Mouse (Mus musculus) G1E-ER4 (cell line): Measurements from ENCODE around the gene Slc22a20. TPM values are rescaled to one million over a fixed set of nuclear protein-coding genes. Genes with fewer than 3 reads are reported as not detected.

Experiments
- GATA1 ChIP-seq: IDR thresholded peaks from one replicate; pipeline ENCODE4 v1.8.0; 2012; ENCODE audit warnings: low read length, inconsistent platforms
- polyA plus RNA-seq: library from polyadenylated mRNA; stranded (reverse); fragments of >175 nt; gene quantifications from 2 replicates; pipeline ENCODE4 v1.2.3, GENCODE M21; 2012

The Slc22a20 gene
- polyA plus RNA-seq, 1 experiment: not detected

DNA sequence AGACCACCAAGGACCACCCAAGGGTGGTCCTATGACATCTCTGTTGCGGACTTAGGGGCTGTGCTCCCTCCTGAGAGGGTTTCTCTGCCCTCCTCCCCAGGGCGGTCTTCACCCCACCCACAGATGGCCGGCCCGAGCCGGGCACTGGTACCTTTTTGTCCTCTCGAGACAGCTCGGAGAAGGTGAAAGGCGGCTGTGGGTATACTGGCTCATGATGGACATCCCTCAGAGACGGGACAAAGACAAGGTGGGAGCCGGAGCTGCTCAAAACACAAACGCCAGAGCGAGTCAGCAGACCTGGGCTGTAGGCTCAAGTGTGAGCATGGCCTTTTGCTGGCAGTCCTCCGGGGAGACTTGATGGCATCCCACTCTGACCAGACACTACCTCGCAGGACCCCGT, 42.5 kb downstream of the Slc22a20 start:
- no peak for TF ChIP-seq GATA1

DNA sequence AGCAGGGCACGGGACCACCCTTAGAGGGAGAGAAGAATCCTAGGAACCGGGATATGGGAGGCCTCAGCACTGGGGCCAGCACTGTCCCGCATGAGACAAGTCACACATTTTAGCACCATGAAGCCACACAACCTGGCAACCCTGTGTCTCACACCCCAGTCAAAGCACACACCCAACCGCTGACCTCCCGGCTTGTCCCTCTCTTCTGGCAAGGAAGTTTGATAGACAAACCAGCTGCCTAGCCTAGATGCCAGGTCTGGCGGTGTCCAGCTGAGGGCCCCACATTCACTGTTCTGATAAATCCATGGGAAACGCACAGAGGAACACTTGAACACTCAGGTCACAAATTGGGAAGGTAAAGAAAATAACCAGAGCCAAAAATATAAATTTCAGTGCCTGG, 43.4 kb downstream of the Slc22a20 start:
- no peak for TF ChIP-seq GATA1

GRCm38 (mm10) chr19:5940656-5941055, 45.3 kb downstream of the Slc22a20 start:
- no peak for TF ChIP-seq GATA1

DNA sequence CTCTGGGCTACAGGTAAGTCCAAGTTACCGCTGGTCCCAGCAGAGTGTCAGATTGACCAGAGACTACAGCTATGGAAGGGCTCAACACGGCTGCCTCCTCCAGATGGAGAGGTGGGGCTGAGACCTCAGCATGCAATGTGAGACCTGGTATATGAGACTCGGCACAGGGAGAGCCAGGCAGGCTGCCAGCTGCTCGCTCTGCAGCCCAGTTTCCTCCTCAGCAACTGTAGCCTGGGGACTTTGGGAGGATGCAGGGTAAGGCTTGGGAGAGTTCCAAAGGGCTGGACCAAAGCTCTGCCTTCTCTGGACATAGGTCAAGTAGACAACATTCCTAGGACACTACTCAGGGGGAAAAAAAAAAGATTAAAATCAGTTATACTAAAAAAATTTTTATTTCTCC, 45.8 kb downstream of the Slc22a20 start:
- TF ChIP-seq GATA1: no peak

DNA sequence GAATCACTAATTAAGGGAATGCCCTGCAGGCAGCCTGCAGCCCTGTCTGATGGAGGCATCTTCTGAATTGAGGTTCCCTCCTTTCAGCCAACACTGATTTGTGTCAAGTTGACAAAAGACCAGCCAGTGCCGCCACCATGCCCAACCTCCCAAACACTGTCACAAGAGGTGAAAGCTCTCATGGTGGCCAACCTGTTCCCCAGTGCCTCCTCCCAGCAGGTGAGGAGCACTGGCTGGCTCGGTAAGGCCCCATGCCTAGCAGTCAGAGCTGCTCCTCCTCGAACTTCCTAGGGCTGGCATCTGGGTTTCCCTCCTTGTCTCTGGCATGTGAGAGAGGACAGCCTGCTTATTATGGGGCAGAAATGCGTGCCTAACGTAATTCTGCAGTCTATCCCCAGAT, 46.2 kb downstream of the Slc22a20 start:
- no peak for TF ChIP-seq GATA1

- no peak for TF ChIP-seq GATA1
Observed at GRCm38 (mm10) chr19:5938516-5938915, 47.4 kb downstream of the Slc22a20 start.

DNA sequence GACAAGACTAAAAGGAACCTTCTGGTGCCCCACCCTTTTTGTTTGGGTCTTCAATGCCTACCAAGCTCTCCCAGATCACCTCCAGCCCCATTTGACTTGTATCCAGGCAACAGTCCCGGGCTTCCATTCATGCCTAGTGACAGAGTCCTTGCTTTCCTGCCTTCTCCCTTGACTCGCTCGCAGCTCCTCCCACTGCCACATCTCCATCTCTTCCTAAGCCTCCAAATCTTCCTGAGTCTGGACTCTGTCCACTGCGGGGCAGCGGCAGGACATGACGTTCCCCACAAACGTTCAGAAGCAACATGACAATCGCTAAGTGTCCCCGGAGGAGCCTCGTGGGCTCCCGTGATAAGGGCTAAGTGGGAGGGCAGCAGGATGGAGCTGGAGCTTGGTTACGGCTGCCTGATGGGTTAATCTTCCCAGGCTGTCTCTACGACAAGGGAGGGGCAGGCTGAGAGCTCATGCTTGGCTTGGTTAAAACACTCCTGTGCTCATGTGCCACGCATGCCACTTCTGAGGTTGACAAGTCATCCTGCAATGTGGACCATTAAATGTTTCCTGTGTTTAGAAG, 48.0 kb downstream of the Slc22a20 start:
- no peak for TF ChIP-seq GATA1

GRCm38 (mm10) chr19:5937095-5937835, 48.7 kb downstream of the Slc22a20 start:
- TF ChIP-seq GATA1: no peak

DNA sequence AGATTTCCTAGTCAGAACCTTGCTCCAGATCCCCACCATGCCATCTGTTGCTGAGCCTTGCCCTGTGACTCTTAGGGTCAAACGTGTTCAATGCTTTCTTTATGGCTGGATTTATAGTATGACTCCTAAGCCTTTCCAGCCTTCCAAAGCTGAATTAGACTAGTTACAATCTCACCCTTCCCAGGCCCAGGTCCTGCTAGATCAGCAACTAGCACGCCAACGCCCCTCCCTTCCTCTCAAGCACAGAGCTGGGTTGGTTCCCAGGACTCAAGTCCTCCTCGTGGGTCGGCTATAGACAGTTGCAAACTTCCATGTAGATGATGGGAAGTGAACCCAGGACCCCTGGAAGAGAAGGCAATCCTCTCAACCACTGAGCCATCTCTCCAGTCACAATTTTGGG, 50.3 kb downstream of the Slc22a20 start:
- TF ChIP-seq GATA1: no peak

DNA sequence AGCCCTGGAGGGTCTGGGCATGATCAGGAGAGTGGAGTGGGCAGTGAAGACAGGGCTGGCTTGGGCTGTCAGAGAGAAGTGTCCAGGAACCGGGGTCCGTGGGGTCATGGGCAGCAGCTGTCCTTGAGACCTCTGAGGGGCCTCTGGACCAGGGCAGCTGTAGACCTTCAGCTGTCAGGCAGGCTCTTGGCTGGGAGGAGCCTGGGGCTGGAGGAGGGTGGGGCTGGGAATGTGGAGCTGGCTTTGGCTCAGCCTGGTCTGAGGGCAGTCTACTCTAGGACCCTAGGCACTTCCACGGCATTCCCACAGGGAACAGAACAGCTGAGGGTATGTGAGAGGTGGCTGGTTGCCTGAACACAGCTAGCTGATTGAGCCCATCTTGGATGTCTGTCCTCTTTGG, 50.7 kb downstream of the Slc22a20 start:
- no peak for TF ChIP-seq GATA1

- no peak for TF ChIP-seq GATA1
Observed at GRCm38 (mm10) chr19:5929634-5930596, 56.0 kb downstream of the Slc22a20 start.

DNA sequence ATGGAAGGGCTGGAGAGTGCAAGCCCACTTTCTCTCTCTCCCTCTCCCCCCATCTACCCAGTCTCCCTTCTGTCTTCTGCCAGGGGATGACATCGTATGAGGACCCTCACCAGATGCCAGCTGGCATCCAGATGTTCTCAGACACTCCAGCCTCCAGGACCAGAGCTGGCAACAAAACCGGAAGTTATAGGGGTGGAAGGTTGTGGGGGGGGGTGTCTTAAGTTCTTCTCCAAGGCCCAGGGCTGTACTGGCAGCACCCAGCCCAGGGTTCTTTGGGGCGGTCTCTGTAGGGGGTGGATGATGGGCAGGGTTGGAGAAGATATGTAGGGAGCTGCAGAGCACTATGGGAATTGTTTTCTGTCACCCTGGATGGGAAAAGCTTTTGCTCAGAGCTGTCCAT, 57.4 kb downstream of the Slc22a20 start:
- no peak for TF ChIP-seq GATA1

- no peak for TF ChIP-seq GATA1
Observed at GRCm38 (mm10) chr19:5928104-5928503, 57.8 kb downstream of the Slc22a20 start.

- TF ChIP-seq GATA1: no peak
Observed at GRCm38 (mm10) chr19:5927532-5927931, 58.4 kb downstream of the Slc22a20 start.

GRCm38 (mm10) chr19:5927026-5927425, 58.9 kb downstream of the Slc22a20 start:
- TF ChIP-seq GATA1: no peak

GRCm38 (mm10) chr19:5925311-5925855, 60.6 kb downstream of the Slc22a20 start:
- TF ChIP-seq GATA1: no peak

- no peak for TF ChIP-seq GATA1
Observed at GRCm38 (mm10) chr19:5924713-5925093, 61.2 kb downstream of the Slc22a20 start, which contains the start of gene Cdc42ep2. TSS of gene Cdc42ep2 (minus strand) at chr19:5924816.
